Mouse (Mus musculus): Measurements from ENCODE around the gene Plk5. TPM values are rescaled to one million over a fixed set of nuclear protein-coding genes. Genes with fewer than 3 reads are reported as not detected.

Plk5 gene
- polyA plus RNA-seq, 1 experiment from 2014 or later: 0.48 TPM

DNA sequence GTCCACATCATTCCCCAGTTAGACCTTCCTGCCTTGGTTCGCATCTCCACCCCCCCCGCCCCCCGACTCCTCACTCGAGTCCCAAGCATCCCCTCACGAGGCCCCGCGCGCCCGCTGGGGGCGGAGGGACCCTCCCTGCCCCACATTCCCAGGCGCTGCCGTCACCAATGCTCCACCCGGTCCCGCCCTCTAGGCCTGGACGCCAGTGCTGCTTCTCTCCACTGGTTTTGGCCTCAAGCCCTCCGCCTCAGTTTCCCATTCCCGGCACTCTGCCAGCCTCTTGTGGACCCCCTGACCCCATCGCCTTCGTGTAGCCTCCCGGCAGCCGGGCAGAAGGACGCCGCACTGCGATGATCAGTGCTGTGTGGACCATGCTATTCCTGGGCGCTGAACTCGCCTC, 7.3 kb upstream of the Plk5 start:
- H3K4me3 ChIP-seq: peak overlapping the region; percentile 40
- WGBS: 18% methylated on average over 26 of the region's 26 CpGs

DNA sequence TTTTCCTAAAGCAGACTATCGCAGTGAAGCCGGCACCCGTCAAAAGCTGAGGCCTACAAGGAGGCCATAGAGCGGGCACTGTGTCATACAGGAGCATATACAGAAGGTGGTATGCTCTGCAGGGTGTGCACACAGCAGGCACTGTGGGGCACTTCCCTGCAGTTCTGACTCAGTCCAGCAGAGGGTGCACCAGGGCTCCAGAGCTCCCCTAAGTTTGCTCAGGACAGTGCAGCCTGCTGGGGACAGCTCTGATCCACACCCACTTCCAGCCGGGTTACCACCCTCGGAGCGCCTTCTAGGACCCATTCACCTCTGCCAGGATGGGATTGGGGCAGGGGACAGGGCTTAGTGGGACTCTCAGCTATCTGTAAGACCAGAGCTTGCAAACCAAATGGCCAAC, 6.0 kb upstream of the Plk5 start:
- H3K9me3 ChIP-seq (replicated peaks): no peaks in the 10 kb centered on the region
- 3% methylated on average over 7 of the region's 7 CpGs for WGBS
- 0 out of 2 replicates have a peak, but pooled peaks cover 2% of the 10 kb centered on the region for H3K36me3 ChIP-seq
- peak; percentile 93 for DNase-seq (ENCODE audit: low spot score)
- H3K27me3 ChIP-seq (ENCODE audit: low read depth, poor library complexity, severe bottlenecking): peaks cover 100% of the 10 kb centered on the region
- peaks cover 20% of the 10 kb centered on the region for H3K4me1 ChIP-seq
- H3K4me3 ChIP-seq: no peak overlapping the region; the same call in 1 of the 2 replicates
- H3K27ac ChIP-seq: no peak overlapping the region

More for the DNA sequence above, 7.3 kb upstream of the Plk5 start:
- 0 out of 2 replicates have a peak, but pooled peaks cover 2% of the 10 kb centered on the region for H3K36me3 ChIP-seq
- H3K4me1 ChIP-seq: peaks cover 26% of the 10 kb centered on the region
- H3K27me3 ChIP-seq (ENCODE audit: low read depth, poor library complexity, severe bottlenecking): peaks cover 100% of the 10 kb centered on the region
- DNase-seq (ENCODE audit: low spot score): no peak
- H3K27ac ChIP-seq: no peak overlapping the region
- H3K9me3 ChIP-seq (replicated peaks): no peaks in the 10 kb centered on the region

DNA sequence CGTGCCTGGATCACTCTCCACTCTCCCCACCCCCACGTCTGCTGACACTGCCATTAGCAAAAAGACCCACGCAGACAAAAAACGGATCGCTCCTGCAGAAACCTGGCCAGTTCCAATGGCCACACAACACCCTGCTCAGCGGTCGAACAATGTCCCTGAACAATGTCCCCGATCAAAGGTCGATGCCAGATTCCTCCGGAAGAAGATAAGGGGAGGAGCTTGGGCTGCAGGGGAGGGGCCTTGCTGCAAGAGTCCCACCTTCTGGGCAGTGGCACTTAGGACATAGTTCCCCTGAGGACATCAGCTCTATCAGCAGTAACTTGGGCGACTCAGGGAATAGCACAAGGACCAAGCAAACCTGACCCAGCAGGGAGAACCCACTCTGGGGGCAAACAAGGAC, 4.4 kb upstream of the Plk5 start:
- Histone ChIP-seq H3K27ac (no peak overlapping the region), H3K4me3 (no peak overlapping the region), H3K36me3 (0 out of 2 replicates have a peak, but pooled peaks cover 2% of the 10 kb centered on the region), H3K4me1 (peaks cover 32% of the 10 kb centered on the region), H3K27me3 (ENCODE audit: low read depth, poor library complexity, severe bottlenecking) (peaks cover 100% of the 10 kb centered on the region), H3K9me3 (replicated peaks) (no peaks in the 10 kb centered on the region)
- WGBS: 33% methylated on average over 11 of the region's 11 CpGs
- DNase-seq (ENCODE audit: low spot score): no peak

DNA sequence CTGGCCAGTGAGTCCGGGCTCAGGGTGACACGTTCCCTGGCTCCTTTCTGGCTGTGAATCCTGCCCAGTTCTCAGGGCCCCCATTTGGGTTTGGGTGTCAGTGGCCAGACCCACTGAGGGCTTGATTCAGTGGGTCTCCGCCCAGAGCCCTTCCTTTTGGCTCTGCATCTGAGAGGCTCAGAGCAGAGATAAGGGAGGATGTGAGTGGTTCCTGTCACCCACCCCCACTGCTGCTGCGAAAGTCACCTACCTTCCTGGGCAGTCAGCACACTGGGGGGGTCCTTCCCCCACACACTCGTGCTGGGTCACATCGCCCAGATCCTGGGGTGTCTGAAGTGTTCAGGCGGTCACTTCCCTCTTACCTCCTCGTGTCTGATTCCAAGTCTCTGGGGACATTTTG, 3.5 kb upstream of the Plk5 start:
- H3K27ac ChIP-seq: no peak overlapping the region
- H3K4me1 ChIP-seq: peaks cover 38% of the 10 kb centered on the region
- WGBS: 62% methylated on average over 8 of the region's 8 CpGs
- H3K27me3 ChIP-seq (ENCODE audit: low read depth, poor library complexity, severe bottlenecking): peaks cover 100% of the 10 kb centered on the region
- H3K36me3 ChIP-seq: 0 out of 2 replicates have a peak, but pooled peaks cover 2% of the 10 kb centered on the region
- H3K4me3 ChIP-seq: no peak overlapping the region
- H3K9me3 ChIP-seq (replicated peaks): no peaks in the 10 kb centered on the region
- DNase-seq (ENCODE audit: low spot score): no peak

DNA sequence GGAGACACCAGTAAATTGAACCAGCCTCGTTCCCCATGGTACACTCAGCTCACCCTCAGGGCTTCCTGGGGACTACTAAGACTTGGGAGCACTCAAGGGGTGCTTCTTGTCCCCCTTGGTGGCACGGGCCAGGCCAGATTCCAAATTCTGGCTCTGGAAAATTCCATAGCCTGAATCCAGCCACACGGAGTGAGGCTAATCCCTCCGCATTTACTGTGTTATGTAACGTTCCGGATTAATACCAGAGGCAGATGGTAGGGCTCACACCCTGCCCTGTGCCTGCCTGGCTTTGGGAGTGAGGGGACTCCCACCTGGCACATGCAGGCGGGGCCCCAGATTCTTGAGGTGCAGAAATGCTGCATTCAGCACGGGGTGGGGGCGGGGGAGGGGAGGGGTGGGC, 828 bp upstream of the Plk5 start:
- Histone ChIP-seq H3K36me3 (no peaks in the 10 kb centered on the region), H3K9me3 (replicated peaks) (no peaks in the 10 kb centered on the region), H3K27me3 (ENCODE audit: low read depth, poor library complexity, severe bottlenecking) (peaks cover 100% of the 10 kb centered on the region), H3K4me1 (peaks cover 28% of the 10 kb centered on the region), H3K27ac (no peak overlapping the region), H3K4me3 (0 out of 2 replicates have a peak overlapping the region, but pooled peaks have one; percentile 46)
- WGBS: 13% methylated on average over 9 of the region's 9 CpGs
- DNase-seq (ENCODE audit: low spot score): no peak

DNA sequence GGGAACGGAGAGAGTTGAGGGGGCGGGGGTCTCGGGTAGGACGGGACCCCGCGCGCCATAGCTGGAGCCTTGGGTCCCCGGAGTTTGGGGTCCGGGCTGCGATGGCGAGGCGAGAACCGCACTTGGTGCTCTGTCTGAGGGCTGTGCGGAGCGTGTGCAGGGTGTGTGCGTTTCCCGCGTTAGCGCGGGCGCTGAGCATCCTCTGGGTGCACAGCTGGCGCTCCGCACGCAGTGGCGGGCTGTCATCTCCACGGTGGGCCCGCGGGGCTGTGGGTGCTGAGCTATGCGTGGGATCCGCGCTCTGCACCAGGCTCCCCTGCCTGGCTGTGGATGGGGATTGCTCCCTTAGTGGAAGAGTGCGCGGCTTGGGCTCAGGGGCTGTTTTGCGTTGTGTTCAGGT, 478 bp downstream of the Plk5 start:
- no peaks in the 10 kb centered on the region for H3K36me3 ChIP-seq
- peaks cover 97% of the 10 kb centered on the region for H3K27me3 ChIP-seq (ENCODE audit: low read depth, poor library complexity, severe bottlenecking)
- 3% methylated on average over 34 of the region's 34 CpGs for WGBS
- no peaks in the 10 kb centered on the region for H3K9me3 ChIP-seq (replicated peaks)
- H3K4me3 ChIP-seq: peak overlapping the region; percentile 46
- H3K27ac ChIP-seq: 0 out of 2 replicates have a peak overlapping the region, but pooled peaks have one; percentile 56
- no peak for DNase-seq (ENCODE audit: low spot score)
- H3K4me1 ChIP-seq: peaks cover 28% of the 10 kb centered on the region

DNA sequence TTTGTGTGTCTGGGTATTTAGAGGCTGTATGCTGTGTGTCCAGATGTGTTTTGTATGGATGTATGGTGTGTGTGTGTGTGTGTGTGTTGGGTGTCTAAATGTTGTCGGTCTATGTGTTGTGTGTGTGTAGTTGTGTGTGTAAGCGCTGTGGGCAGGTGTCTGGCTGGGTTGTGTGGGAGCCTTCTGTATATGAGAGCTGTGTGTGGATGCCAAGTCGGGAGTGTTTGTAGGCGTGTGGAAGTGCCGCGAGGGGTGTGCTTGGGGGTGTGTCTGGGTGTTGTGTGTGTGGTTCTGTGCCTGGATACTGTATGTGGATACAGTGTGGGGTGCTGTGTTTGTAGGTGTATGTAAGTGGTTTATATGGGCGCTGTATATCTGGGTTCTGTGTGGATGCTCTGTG, 1.1 kb downstream of the Plk5 start:
- DNase-seq (ENCODE audit: low spot score): no peak
- H3K4me3 ChIP-seq: peak overlapping the region; percentile 46

DNA sequence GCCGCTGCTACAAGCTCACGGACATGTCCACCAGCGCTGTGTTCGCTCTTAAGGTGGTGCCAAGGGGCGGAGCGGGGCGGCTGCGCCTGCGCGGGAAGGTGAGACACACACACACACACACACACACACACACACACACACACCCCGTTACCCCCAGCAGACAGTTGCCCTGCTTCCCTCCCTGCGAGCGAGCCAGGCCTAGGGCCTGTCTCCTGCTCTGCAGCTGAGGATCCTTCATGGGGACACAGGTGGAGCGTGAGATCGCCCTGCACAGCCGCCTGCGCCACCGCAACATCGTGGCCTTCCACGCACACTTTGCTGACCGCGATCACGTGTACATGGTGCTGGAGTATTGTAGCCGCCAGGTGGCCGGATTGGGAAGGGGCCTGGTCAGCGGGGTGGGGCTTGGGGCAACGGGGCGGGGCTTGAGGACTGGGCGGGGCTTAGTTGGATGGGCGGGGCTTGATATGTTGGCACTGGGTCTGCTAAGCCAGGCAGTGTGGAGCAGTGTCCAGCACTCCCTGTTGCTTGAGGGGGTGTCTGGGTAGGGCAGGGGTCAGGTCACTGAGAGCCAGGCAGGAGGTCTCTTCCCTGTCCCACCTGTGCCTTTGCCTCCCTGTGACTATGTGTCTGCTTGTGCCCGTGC, 1.9 kb downstream of the Plk5 start:
- WGBS: 9% methylated on average over 31 of the region's 31 CpGs
- peaks cover 90% of the 10 kb centered on the region for H3K27me3 ChIP-seq (ENCODE audit: low read depth, poor library complexity, severe bottlenecking)
- H3K9me3 ChIP-seq (replicated peaks): no peaks in the 10 kb centered on the region
- H3K4me3 ChIP-seq: peak overlapping the region; percentile 34
- no peak overlapping the region for H3K27ac ChIP-seq
- H3K4me1 ChIP-seq: peaks cover 28% of the 10 kb centered on the region
- no peaks in the 10 kb centered on the region for H3K36me3 ChIP-seq
- peak; percentile 63 for DNase-seq (ENCODE audit: low spot score)

More for the DNA sequence above, 1.1 kb downstream of the Plk5 start:
- Histone ChIP-seq H3K27me3 (ENCODE audit: low read depth, poor library complexity, severe bottlenecking) (peaks cover 91% of the 10 kb centered on the region), H3K27ac (no peak overlapping the region), H3K4me1 (peaks cover 28% of the 10 kb centered on the region), H3K36me3 (no peaks in the 10 kb centered on the region), H3K9me3 (replicated peaks) (no peaks in the 10 kb centered on the region)
- 39% methylated on average over 7 of the region's 7 CpGs for whole genome bisulfite sequencing

DNA sequence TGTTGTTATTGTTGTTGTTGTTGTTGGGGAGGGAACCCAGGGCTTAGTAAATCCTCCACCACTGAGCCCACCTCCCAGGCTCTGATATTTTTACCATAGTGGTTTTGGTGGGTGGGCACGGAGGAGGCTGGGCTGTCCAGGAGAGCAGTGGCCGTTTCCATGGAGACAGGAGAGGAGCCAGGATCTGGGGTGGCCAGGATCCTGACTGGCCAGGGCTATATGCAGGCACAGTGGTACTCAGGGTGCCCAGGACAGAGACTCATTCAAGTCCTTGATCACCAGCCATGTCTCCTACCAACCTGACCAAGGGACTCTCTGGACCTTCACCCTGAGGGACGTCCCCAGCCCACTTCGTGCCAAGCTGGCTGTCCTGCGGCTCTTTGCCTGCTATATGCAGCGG, 7.5 kb downstream of the Plk5 start:
- Histone ChIP-seq H3K27me3 (ENCODE audit: low read depth, poor library complexity, severe bottlenecking) (peaks cover 77% of the 10 kb centered on the region), H3K36me3 (no peaks in the 10 kb centered on the region), H3K4me1 (peaks cover 20% of the 10 kb centered on the region), H3K27ac (no peak overlapping the region), H3K9me3 (replicated peaks) (0 out of 2 replicates have a peak, but pooled peaks cover 2% of the 10 kb centered on the region), H3K4me3 (peak overlapping the region; percentile 16; the same call in 1 of the 2 replicates)
- DNase-seq (ENCODE audit: low spot score): no peak
- 38% methylated on average over 6 of the region's 6 CpGs for WGBS

DNA sequence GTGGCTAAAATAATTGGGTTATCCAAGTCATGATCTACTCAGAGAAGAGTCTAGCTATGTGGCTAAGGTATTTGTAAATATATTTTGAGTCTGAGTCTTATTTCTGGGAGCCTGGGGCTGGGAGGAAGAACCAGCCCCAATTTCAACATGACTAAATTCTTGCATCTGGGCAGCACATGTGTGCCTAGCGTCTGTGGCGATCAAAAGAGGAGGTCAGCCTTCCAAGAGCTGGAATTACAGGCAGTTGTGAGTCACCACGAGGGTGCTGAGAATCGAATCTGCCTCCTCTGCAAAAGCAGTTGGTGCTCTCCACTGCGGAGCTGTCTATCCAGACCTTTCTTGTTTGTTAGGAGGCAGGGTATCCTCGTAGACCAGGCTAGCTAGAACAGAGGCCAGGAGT, 9.5 kb downstream of the Plk5 start:
- Histone ChIP-seq H3K27me3 (ENCODE audit: low read depth, poor library complexity, severe bottlenecking) (peaks cover 57% of the 10 kb centered on the region), H3K4me3 (no peak overlapping the region), H3K9me3 (replicated peaks) (0 out of 2 replicates have a peak, but pooled peaks cover 2% of the 10 kb centered on the region), H3K4me1 (peaks cover 20% of the 10 kb centered on the region), H3K36me3 (no peaks in the 10 kb centered on the region), H3K27ac (no peak overlapping the region)
- WGBS: 68% methylated on average over 6 of the region's 6 CpGs
- DNase-seq (ENCODE audit: low spot score): no peak

DNA sequence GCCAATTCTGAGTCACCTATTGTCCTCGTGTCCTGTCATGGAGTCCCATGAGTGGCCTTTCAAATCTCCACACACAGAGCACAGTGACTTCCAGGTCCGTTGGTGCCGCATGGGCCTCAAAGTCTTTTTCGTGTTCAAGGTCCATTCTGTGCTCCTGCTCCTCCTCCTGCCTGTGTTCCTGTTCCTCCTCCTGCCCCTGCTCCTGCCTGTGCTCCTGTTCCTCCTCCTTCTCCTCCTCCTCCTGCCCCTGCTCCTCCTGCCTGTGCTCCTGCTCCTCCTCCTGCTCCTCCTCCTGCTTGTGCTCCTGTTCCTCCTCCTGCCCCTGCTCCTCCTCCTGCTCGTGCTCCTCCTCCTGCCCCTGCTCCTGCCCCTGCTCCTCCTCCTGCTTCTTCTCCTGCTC, 11.7 kb downstream of the Plk5 start:
- 58% methylated on average over 5 of the region's 5 CpGs for WGBS
- Histone ChIP-seq H3K27me3 (ENCODE audit: low read depth, poor library complexity, severe bottlenecking) (peaks cover 54% of the 10 kb centered on the region), H3K27ac (no peak overlapping the region), H3K9me3 (replicated peaks) (0 out of 2 replicates have a peak, but pooled peaks cover 2% of the 10 kb centered on the region), H3K4me1 (peaks cover 38% of the 10 kb centered on the region), H3K4me3 (no peak overlapping the region), H3K36me3 (no peaks in the 10 kb centered on the region)
- DNase-seq (ENCODE audit: low spot score): no peak

DNA sequence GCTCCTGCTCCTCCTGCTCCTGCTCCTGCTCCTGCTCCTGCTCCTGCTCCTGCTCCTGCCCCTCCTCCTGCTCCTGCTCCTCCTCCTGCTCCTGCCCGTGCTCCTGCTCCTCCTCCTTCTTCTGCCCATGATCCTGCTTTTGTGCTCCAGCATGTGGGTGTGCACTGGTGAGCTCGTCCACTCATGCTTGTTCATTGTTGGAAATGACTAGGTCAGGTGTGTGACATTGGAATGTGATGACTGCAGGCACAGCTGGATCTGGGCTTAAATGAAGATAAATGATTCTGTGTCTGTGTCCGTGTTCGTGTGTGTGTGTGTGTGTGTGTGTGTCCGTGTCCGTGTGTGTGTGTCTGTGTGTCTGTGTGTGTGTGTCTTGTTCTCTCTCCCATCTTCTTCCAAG, 12.1 kb downstream of the Plk5 start:
- 89% methylated on average over 6 of the region's 6 CpGs for WGBS
- no peak overlapping the region for H3K4me3 ChIP-seq
- H3K36me3 ChIP-seq: no peaks in the 10 kb centered on the region
- H3K27me3 ChIP-seq (ENCODE audit: low read depth, poor library complexity, severe bottlenecking): peaks cover 52% of the 10 kb centered on the region
- peaks cover 38% of the 10 kb centered on the region for H3K4me1 ChIP-seq
- H3K27ac ChIP-seq: no peak overlapping the region
- H3K9me3 ChIP-seq (replicated peaks): 0 out of 2 replicates have a peak, but pooled peaks cover 2% of the 10 kb centered on the region
- DNase-seq (ENCODE audit: low spot score): no peak

DNA sequence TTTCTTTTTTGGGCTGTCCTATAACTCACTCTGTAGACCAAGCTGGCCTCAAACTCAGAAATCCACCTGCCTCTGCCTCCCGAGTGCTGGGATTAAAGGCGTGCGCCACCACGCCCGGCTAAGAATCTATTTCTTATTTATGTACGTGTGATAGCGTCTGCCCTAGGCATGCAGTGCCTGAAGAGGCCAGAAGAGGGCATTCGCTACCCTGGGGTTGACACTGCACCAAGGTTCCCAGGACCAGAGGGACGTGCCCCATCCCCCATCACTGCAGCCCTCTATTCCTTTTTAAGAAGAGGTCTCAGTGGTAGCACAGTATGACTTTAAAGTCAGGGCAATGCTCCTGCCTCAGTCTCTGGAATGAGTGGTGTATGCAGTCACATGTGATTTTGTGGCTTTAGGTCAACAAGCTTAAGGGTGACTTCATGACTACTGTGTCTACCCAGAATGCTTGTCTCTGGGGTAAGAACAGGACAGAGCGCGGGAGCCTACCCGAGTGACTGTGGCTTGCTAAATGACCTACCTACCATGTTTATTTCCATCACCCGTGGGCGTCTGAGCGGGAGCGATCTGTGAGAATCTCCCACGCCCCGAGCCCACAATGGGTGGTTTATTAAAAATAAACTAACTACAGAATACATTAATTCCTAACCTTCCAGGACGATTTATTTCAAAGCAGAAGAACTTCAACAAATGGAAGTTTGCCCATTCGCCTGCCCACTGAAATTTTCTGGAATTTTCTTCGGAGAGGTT, 13.9 kb downstream of the Plk5 start:
- 0 out of 2 replicates have a peak, but pooled peaks cover 2% of the 10 kb centered on the region for H3K9me3 ChIP-seq (replicated peaks)
- WGBS: 80% methylated on average over 21 of the region's 21 CpGs

More for the DNA sequence above, 13.9 kb downstream of the Plk5 start:
- H3K4me3 ChIP-seq: no peak overlapping the region
- no peak overlapping the region for H3K27ac ChIP-seq
- peaks cover 30% of the 10 kb centered on the region for H3K4me1 ChIP-seq
- H3K27me3 ChIP-seq (ENCODE audit: low read depth, poor library complexity, severe bottlenecking): peaks cover 35% of the 10 kb centered on the region
- H3K36me3 ChIP-seq: no peaks in the 10 kb centered on the region
- DNase-seq (ENCODE audit: low spot score): no peak

All from limb, embryonic 10.5 days (tissue).